Mouse (Mus musculus): ENCODE measurements around the gene Tnfrsf19.

Tnfrsf19 gene

GRCm38 (mm10) chr14:60964016-60964810, 82.1 kb downstream of the Tnfrsf19 start:
- DNase-seq (ENCODE audit: low read depth): no peak

GRCm38 (mm10) chr14:60957611-60958157, 88.6 kb downstream of the Tnfrsf19 start:
- no peak for DNase-seq (ENCODE audit: low read depth)

- DNase-seq (ENCODE audit: low read depth): no peak
These were observed 108.7 kb downstream of the Tnfrsf19 start for GRCm38 (mm10) chr14:60937481-60938039.

GRCm38 (mm10) chr14:60935705-60936104, 110.6 kb downstream of the Tnfrsf19 start:
- no peak for DNase-seq (ENCODE audit: low read depth)

- DNase-seq (ENCODE audit: low read depth): no peak
These were observed 120.3 kb downstream of the Tnfrsf19 start for GRCm38 (mm10) chr14:60926011-60926410.

- DNase-seq (ENCODE audit: low read depth): no peak
These were observed 129.6 kb downstream of the Tnfrsf19 start for GRCm38 (mm10) chr14:60916661-60917060.

Measured in c-Kit-positive CD71-positive TER-119-negative erythroid progenitor cells, embryonic 14.5 days (primary cell).